Mouse (Mus musculus): ENCODE measurements around the gene Acin1. TPM values are rescaled to one million over a fixed set of nuclear protein-coding genes. Genes with fewer than 3 reads are reported as not detected.

Gene Acin1
- 118 and 122 TPM in 2 replicates for polyA plus RNA-seq (2014; fragmentation: Nextera tagmentation; extraction: Ambion mirVana)

DNA sequence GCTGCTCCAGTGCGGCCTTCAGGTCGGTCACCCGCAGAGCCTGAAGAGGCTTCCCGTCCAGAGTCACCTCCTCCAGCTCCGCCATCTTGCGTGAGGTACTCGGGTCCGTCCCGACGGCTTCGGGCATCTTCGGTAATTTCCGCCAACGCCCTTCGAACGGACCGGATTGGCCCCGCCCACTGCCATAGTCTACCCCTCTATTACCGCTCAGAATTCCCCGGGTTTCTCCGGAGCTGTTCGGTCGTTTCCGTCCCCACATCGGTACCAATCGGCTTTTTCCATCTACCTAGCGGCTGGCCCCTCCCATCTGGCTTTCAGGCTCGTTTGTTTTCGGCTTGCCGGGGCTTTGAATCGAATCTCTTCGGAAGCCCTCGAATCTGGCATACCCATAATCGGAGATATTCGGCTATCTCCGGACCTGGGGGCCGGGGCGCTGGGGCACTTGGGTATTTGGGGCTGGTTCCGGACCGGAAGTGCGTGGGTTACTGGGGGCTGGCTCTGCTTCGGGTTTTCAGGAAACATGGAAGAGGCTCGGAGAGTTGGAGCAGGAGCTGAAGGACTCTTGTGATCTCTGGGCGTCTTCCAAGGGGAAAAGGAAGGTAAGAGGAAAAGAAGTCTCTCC, at the start of gene Acin1:
Gene Acin1, minus strand, starts transcription at position 410 of the 622 bp plus-strand sequence.
- Histone ChIP-seq H3K27ac (ENCODE audit: low read depth, low read length) (peak within 1 kb of the TSS; percentile 90), H3K9ac (ENCODE audit: low read length) (peak within 1 kb of the TSS; percentile 95), H3K4me2 (ENCODE audit: low read depth) (peak within 1 kb of the TSS; percentile 63), H3K4me3 (ENCODE audit: low read depth, low read length) (peak within 1 kb of the TSS; percentile 84), H3K36me3 (ENCODE audit: control insufficient read depth, insufficient read depth, low read length) (peaks cover 9% of the 10 kb centered on the region), H3K9me3 (ENCODE audit: control insufficient read depth, low read length) (no peaks in the 10 kb centered on the region), H3K4me1 (ENCODE audit: control insufficient read depth, insufficient read depth, low read length) (peaks cover 10% of the 10 kb centered on the region), H3K27me3 (ENCODE audit: control insufficient read depth, insufficient read depth, low read length) (no peaks in the 10 kb centered on the region)
- ATAC-seq (ENCODE audit: insufficient read depth, low FRiP score, low TSS enrichment): peak; percentile 97
- peak; percentile 100 for DNase-seq (ENCODE audit: low spot score)
- WGBS: under 1% methylated on average over 44 of the region's 44 CpGs

DNA sequence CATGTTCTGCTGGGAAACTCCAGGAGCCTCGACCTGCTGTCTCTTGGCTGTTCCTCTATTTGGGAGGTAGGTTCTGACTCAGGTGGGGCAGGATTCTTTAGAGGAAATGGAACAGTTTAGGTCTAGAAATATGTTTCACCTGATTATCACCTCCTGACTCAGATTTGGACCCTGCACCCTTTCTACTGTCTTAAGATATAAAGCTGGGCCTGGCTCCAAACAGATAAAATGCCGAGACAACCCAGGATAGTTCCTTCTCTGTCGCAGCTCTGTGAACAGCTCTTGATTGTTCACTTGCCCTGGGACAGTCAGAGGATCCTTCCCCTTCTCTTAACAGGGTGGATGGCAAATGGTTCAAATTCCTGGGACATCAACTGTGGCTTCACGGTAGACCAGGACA, 48.5 kb upstream of the Acin1 start:
- no peak overlapping the region for H3K9ac ChIP-seq (ENCODE audit: low read length)
- DNase-seq (ENCODE audit: low spot score) (no peak), ATAC-seq (ENCODE audit: insufficient read depth, low FRiP score, low TSS enrichment) (no peak)
- H3K9me3 ChIP-seq (ENCODE audit: control insufficient read depth, low read length): no peaks in the 10 kb centered on the region
- H3K27ac ChIP-seq (ENCODE audit: low read depth, low read length): no peak overlapping the region
- H3K27me3 ChIP-seq (ENCODE audit: control insufficient read depth, insufficient read depth, low read length): no peaks in the 10 kb centered on the region
- WGBS: 76% methylated on average over 4 of the region's 4 CpGs
- H3K4me2 ChIP-seq (ENCODE audit: low read depth): no peak overlapping the region
- no peaks in the 10 kb centered on the region for H3K4me1 ChIP-seq (ENCODE audit: control insufficient read depth, insufficient read depth, low read length)
- H3K4me3 ChIP-seq (ENCODE audit: low read depth, low read length): no peak overlapping the region
- no peaks in the 10 kb centered on the region for H3K36me3 ChIP-seq (ENCODE audit: control insufficient read depth, insufficient read depth, low read length)

DNA sequence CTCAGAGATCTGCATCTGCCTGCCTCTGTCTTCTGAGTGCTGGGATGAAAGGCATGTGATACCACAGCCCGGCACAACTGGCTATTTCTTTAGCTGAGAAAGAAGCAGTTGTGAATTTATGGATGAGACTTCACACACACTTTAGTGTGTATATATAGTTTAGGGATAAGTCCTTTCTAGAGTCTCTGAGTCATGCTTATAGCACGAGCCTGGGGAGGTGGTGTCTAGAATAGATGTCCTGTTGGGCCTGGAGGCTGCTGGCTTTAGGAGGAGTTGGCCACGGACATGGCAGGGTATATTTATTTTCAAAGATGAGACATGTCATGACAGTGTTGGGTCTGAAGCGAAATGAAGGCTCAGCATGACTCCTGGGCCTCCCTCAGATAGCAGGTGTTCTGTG, 47.3 kb upstream of the Acin1 start:
- Histone ChIP-seq H3K4me2 (ENCODE audit: low read depth) (no peak overlapping the region), H3K4me3 (ENCODE audit: low read depth, low read length) (no peak overlapping the region), H3K27me3 (ENCODE audit: control insufficient read depth, insufficient read depth, low read length) (no peaks in the 10 kb centered on the region), H3K9ac (ENCODE audit: low read length) (no peak overlapping the region), H3K4me1 (ENCODE audit: control insufficient read depth, insufficient read depth, low read length) (no peaks in the 10 kb centered on the region), H3K27ac (ENCODE audit: low read depth, low read length) (no peak overlapping the region), H3K36me3 (ENCODE audit: control insufficient read depth, insufficient read depth, low read length) (no peaks in the 10 kb centered on the region), H3K9me3 (ENCODE audit: control insufficient read depth, low read length) (no peaks in the 10 kb centered on the region)
- WGBS: 86% methylated on average over 4 of the region's 4 CpGs
- ATAC-seq (ENCODE audit: insufficient read depth, low FRiP score, low TSS enrichment) (no peak), DNase-seq (ENCODE audit: low spot score) (no peak)

DNA sequence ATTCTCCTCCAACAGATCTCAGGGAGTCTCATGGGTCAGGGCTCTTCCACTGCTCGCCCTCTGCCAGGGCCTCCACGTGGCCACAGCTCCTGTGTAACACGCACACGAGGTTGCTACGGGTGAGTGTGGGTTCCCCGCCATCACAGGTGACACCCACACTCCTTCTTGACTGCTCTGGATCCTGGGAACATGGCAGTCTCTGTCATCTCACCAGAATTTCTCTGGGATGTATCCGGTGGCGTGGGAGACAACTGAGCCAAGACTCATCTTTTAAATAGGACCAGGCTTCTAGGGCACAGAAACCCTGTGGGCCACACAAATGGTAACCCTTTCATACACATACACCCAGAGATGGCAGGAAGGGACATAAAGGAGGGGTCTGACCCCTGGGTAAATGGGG, 45.5 kb upstream of the Acin1 start:
- H3K9me3 ChIP-seq (ENCODE audit: control insufficient read depth, low read length): no peaks in the 10 kb centered on the region
- DNase-seq (ENCODE audit: low spot score): no peak
- no peak overlapping the region for H3K4me3 ChIP-seq (ENCODE audit: low read depth, low read length)
- H3K9ac ChIP-seq (ENCODE audit: low read length): no peak overlapping the region
- H3K4me1 ChIP-seq (ENCODE audit: control insufficient read depth, insufficient read depth, low read length): no peaks in the 10 kb centered on the region
- WGBS: 82% methylated on average over 8 of the region's 8 CpGs
- H3K4me2 ChIP-seq (ENCODE audit: low read depth): no peak overlapping the region
- no peak overlapping the region for H3K27ac ChIP-seq (ENCODE audit: low read depth, low read length)
- H3K27me3 ChIP-seq (ENCODE audit: control insufficient read depth, insufficient read depth, low read length): no peaks in the 10 kb centered on the region
- ATAC-seq (ENCODE audit: insufficient read depth, low FRiP score, low TSS enrichment): no peak
- H3K36me3 ChIP-seq (ENCODE audit: control insufficient read depth, insufficient read depth, low read length): no peaks in the 10 kb centered on the region

DNA sequence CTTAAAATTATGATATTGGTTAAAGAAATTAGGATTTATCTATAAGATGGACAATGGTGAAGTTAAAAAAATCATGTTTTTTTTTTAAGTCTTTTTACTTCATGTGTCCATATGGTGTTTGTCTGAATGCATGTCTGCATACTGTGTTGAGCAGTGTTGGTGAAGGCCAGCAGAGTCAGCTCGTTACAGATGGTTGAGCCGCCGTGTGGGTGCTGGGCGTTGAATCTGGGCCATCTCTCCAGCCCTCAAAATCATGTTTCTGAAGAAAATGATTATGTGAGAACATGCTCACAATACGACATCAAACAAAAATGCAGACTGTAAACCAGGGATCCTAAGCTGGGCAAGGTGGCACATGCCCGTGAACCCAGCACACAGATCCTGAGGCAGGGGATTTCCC, 43.6 kb upstream of the Acin1 start:
- no peaks in the 10 kb centered on the region for H3K9me3 ChIP-seq (ENCODE audit: control insufficient read depth, low read length)
- DNase-seq (ENCODE audit: low spot score): no peak
- H3K9ac ChIP-seq (ENCODE audit: low read length): no peak overlapping the region
- H3K36me3 ChIP-seq (ENCODE audit: control insufficient read depth, insufficient read depth, low read length): no peaks in the 10 kb centered on the region
- no peak for ATAC-seq (ENCODE audit: insufficient read depth, low FRiP score, low TSS enrichment)
- H3K27me3 ChIP-seq (ENCODE audit: control insufficient read depth, insufficient read depth, low read length): no peaks in the 10 kb centered on the region
- H3K4me2 ChIP-seq (ENCODE audit: low read depth): no peak overlapping the region
- H3K4me1 ChIP-seq (ENCODE audit: control insufficient read depth, insufficient read depth, low read length): no peaks in the 10 kb centered on the region
- no peak overlapping the region for H3K27ac ChIP-seq (ENCODE audit: low read depth, low read length)
- WGBS: 91% methylated on average over 6 of the region's 6 CpGs
- H3K4me3 ChIP-seq (ENCODE audit: low read depth, low read length): no peak overlapping the region

DNA sequence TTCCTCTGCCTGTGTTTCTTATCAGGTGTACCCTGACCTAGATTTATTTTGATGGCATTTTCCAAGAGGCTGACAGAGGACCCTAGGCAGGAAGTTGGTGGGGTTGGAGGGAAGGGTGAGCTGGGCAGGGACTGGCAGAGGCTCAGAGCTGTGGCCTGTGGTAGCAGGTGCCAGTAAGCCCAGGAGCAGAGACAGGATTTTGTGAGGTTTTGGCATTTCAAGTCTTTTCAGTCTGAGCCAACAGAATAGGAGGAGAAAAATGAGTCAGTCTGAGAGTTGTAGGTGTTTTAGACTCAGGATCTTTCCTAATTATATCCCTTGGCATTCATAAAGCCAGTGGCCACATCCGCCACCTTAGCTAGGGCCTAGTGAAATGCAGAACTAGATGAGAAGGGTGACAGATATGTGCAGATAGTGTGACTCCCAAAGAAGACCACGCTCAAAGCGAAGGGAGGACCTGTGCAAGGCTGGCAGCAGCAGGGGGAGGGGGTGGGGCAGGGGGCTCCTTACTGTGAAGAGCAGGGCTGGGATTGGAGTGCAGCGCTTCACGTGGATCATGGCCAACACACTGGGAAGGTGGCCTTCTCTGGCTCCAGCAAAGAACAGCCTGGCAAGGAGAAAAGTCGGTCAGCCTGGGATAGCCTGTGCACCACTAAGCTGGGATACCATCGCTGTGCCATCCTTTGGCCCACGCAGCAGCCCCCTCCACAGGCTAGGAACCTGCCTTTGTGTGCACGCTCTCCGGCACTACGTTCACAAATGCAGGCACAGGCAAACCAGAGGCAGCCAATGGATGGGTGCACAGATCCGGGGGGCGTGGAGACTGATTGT, 42.3 kb upstream of the Acin1 start:
- Histone ChIP-seq H3K4me2 (ENCODE audit: low read depth) (no peak overlapping the region), H3K4me1 (ENCODE audit: control insufficient read depth, insufficient read depth, low read length) (no peaks in the 10 kb centered on the region), H3K27me3 (ENCODE audit: control insufficient read depth, insufficient read depth, low read length) (no peaks in the 10 kb centered on the region), H3K4me3 (ENCODE audit: low read depth, low read length) (no peak overlapping the region), H3K9ac (ENCODE audit: low read length) (no peak overlapping the region), H3K36me3 (ENCODE audit: control insufficient read depth, insufficient read depth, low read length) (no peaks in the 10 kb centered on the region), H3K9me3 (ENCODE audit: control insufficient read depth, low read length) (no peaks in the 10 kb centered on the region), H3K27ac (ENCODE audit: low read depth, low read length) (no peak overlapping the region)
- ATAC-seq (ENCODE audit: insufficient read depth, low FRiP score, low TSS enrichment) (no peak), DNase-seq (ENCODE audit: low spot score) (no peak)
- WGBS: 75% methylated on average over 13 of the region's 13 CpGs

DNA sequence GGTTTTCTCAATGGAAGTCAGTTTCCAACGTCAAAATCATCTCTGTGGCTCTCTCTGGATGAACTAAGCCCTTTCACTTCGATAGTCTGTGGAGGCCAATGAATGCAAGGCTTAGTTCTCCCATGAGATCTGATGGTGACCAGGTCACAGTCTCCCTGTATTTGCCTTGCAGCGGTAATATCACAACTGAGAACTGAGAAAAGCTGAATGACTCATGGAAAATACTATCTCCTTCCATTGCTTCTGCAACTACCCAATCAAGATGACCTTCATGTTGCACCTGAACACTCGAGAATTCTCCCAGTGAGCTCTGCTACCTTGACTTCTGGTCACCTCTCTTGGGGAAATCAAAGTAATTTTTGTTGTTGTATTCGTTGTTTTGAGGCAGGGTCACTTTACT, 40.8 kb upstream of the Acin1 start:
- H3K36me3 ChIP-seq (ENCODE audit: control insufficient read depth, insufficient read depth, low read length): no peaks in the 10 kb centered on the region
- H3K4me3 ChIP-seq (ENCODE audit: low read depth, low read length): no peak overlapping the region
- WGBS: 84% methylated on average over 5 of the region's 5 CpGs
- DNase-seq (ENCODE audit: low spot score) (no peak), ATAC-seq (ENCODE audit: insufficient read depth, low FRiP score, low TSS enrichment) (no peak)
- H3K9me3 ChIP-seq (ENCODE audit: control insufficient read depth, low read length): no peaks in the 10 kb centered on the region
- no peak overlapping the region for H3K27ac ChIP-seq (ENCODE audit: low read depth, low read length)
- H3K4me2 ChIP-seq (ENCODE audit: low read depth): no peak overlapping the region
- H3K9ac ChIP-seq (ENCODE audit: low read length): no peak overlapping the region
- H3K4me1 ChIP-seq (ENCODE audit: control insufficient read depth, insufficient read depth, low read length): no peaks in the 10 kb centered on the region
- H3K27me3 ChIP-seq (ENCODE audit: control insufficient read depth, insufficient read depth, low read length): no peaks in the 10 kb centered on the region

DNA sequence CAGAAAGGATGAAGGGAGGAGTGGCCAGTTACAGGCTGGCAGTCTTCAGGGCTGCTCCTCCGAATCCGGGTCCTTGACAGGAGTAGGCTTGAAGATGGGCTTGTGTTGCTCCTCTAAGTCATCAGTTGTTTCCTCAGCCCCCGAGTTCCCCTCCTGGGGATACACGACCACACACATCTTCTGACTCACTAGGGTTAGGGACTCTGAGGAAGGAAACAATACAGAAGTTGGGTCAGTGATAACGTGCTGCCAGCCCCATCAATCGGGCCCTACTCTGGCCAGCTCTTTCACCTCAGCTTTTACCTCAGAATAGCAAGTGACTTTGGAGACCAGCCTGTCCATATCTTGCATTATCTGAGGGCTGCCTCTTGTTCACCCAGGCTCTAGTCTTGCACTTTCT, 37.3 kb upstream of the Acin1 start:
- Histone ChIP-seq H3K36me3 (ENCODE audit: control insufficient read depth, insufficient read depth, low read length) (no peaks in the 10 kb centered on the region), H3K4me1 (ENCODE audit: control insufficient read depth, insufficient read depth, low read length) (no peaks in the 10 kb centered on the region), H3K9me3 (ENCODE audit: control insufficient read depth, low read length) (no peaks in the 10 kb centered on the region), H3K27me3 (ENCODE audit: control insufficient read depth, insufficient read depth, low read length) (no peaks in the 10 kb centered on the region), H3K4me2 (ENCODE audit: low read depth) (no peak overlapping the region), H3K4me3 (ENCODE audit: low read depth, low read length) (no peak overlapping the region), H3K9ac (ENCODE audit: low read length) (no peak overlapping the region), H3K27ac (ENCODE audit: low read depth, low read length) (no peak overlapping the region)
- 84% methylated on average over 6 of the region's 6 CpGs for WGBS
- no peak for DNase-seq (ENCODE audit: low spot score)
- ATAC-seq (ENCODE audit: insufficient read depth, low FRiP score, low TSS enrichment): no peak

DNA sequence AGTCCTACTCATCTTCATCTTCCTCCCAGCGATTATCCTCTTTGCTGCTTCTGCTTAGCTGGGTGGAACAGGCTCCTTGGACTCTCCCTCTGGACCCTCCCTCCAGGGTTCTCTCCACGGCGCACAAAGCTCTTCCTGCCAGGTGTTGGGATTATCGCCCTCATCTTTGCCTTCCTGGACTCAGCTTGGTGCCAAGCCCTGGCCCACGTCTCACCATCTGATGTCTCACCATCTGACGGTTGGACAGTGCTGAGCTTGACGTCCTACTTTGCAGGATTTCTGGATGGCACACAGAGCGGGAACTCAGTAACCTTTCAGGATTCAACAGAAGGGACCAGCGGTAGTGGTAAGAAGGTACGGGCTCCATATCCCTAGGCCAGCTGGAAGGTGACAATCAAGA, 35.0 kb upstream of the Acin1 start:
- no peaks in the 10 kb centered on the region for H3K9me3 ChIP-seq (ENCODE audit: control insufficient read depth, low read length)
- H3K27me3 ChIP-seq (ENCODE audit: control insufficient read depth, insufficient read depth, low read length): no peaks in the 10 kb centered on the region
- H3K27ac ChIP-seq (ENCODE audit: low read depth, low read length): no peak overlapping the region
- 86% methylated on average over 10 of the region's 10 CpGs for WGBS
- H3K36me3 ChIP-seq (ENCODE audit: control insufficient read depth, insufficient read depth, low read length): no peaks in the 10 kb centered on the region
- ATAC-seq (ENCODE audit: insufficient read depth, low FRiP score, low TSS enrichment) (no peak), DNase-seq (ENCODE audit: low spot score) (no peak)
- H3K4me1 ChIP-seq (ENCODE audit: control insufficient read depth, insufficient read depth, low read length): no peaks in the 10 kb centered on the region
- no peak overlapping the region for H3K4me3 ChIP-seq (ENCODE audit: low read depth, low read length)
- H3K9ac ChIP-seq (ENCODE audit: low read length): no peak overlapping the region
- H3K4me2 ChIP-seq (ENCODE audit: low read depth): no peak overlapping the region

Measured in neural tube, embryonic 11.5 days (tissue).